Mouse (Mus musculus) layer of hippocampus, adult 2 months (tissue): Measurements from ENCODE around the gene Vmn1r220. TPM values are rescaled to one million over a fixed set of nuclear protein-coding genes. Genes with fewer than 3 reads are reported as not detected.
A peak's percentile ranks its signal among the peaks of the same experiment; 100 is the strongest.
"Not testable (repeated sequence)": the region's sequence is repeated elsewhere in the genome, so short reads cannot be mapped to it uniquely, and the experiment has no call there.

ENCODE experiments used
- DNase-seq, 2 experiments: peaks; one replicate each; pipeline ENCODE4 v3.0.0; 2022; ENCODE audit warnings: low spot score in 2 of 2
- H3K27ac ChIP-seq: fragments of 200-600 bp; 2 replicates; pipeline ENCODE4 v1.8.1; 2022
- H3K4me3 ChIP-seq: fragments of 200-600 bp; 2 replicates; pipeline ENCODE4 v1.8.1; 2022; ENCODE audit warnings: mild to moderate bottlenecking
- CTCF ChIP-seq: fragments of 200-600 bp; conservative IDR thresholded peaks from 2 replicates; pipeline ENCODE4 v1.8.1; 2022; ENCODE audit warnings: antibody characterized with exemption, mild to moderate bottlenecking, moderate library complexity
- long read RNA-seq, 2 experiments: library from polyadenylated mRNA; stranded (forward); transcript quantifications; one replicate each; pipeline ENCODE4 v2.0.0; 2021; ENCODE audit warnings: borderline mapping rate in 2 of 2
- total RNA-seq, 2 experiments: library from RNA; stranded (reverse); gene quantifications; 2 replicates each; pipeline ENCODE4 v1.2.3; 2021

Gene Vmn1r220
- total RNA-seq: not detected
- long read RNA-seq, experiment 1: 0 reads
- long read RNA-seq, experiment 2: 0 reads

GRCm38 (mm10) chr13:23187875-23188274, at the start of gene Vmn1r220:
TSS of gene Vmn1r220 (minus strand) at chr13:23187975.
- Histone ChIP-seq H3K4me3 (no peak within 1 kb of the TSS), H3K27ac (no peak within 1 kb of the TSS)
- no peak for DNase-seq
- TF ChIP-seq CTCF: no peak

DNA sequence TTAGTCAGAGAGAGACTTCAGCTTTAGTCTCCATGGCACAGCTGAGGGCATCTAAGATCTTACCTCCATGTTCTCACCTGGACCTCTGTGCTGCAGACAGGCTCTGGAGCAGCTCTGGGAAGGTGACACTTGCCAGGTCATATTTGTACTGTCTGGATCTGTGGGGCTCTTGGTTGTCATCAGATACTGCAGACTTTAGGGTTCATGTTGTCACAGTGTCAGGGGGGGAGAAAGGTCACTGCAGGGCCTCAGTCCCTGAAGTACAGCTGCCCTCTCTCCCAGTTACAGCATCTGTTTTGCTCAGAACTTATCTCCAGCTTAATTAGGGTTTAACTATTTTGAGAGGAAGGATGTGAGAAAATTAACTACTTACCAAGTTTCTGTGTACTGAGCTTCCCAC, 48.1 kb upstream of the Vmn1r220 start, which contains the start of gene Vmn1r222:
TSS of gene Vmn1r222 (minus strand) at position 101 of the 400 bp plus-strand sequence.
- H3K4me3 ChIP-seq, DNase-seq, H3K27ac ChIP-seq: not testable (repeated sequence)

DNA sequence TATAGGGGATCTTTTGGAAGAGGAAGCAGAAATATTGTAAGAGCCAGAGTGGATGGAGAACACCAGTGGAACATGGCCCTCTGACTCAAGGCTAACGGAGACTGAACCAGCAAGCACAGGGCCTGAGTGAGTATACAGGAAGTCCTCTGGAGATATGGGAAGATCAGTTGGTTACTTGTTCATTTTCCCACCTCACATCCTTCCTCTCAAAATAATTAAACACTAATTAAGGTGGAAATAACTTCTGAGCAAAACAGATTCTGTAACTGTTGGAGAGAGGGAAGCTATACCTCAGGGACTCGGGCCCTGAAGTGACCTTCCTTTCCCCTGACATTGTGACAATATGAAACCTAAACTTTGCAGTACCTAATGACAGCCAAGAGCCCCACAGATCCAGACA, 26.1 kb upstream of the Vmn1r220 start, which contains the start of gene Vmn1r221:
TSS of gene Vmn1r221 (plus strand) at position 301 of the 400 bp plus-strand sequence.
- H3K4me3 ChIP-seq, H3K27ac ChIP-seq, DNase-seq: not testable (repeated sequence)

DNA sequence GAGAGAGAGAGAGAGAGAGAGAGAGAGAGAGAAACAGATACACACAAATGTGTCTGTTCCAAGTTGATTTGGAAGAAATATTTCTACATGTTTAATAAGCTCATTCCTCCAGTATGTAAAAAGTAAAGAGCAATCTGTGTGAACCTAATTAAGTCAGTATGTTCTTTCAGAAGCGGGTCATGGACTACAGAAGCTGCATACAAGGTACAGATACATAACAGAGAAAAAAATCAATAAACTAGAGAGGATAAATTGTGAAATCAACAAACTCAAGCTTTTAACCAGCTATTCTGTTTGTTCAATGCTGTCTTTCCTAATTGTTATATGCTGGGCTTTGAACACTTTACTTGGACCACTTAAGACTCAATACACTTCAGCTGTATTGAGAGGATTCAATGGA, 16.1 kb upstream of the Vmn1r220 start:
- not testable (repeated sequence) for H3K4me3 ChIP-seq, DNase-seq, H3K27ac ChIP-seq

GRCm38 (mm10) chr13:23166471-23166870, 21.3 kb downstream of the Vmn1r220 start:
- not testable (repeated sequence) for H3K4me3 ChIP-seq, DNase-seq, H3K27ac ChIP-seq

- no peak for DNase-seq
- H3K27ac ChIP-seq: no peak within 1 kb of the TSS
- TF ChIP-seq CTCF: no peak
- H3K4me3 ChIP-seq: no peak within 1 kb of the TSS
These were observed 28.8 kb downstream of the Vmn1r220 start, which contains the start of gene Vmn1r219 for GRCm38 (mm10) chr13:23159012-23159411. TSS of gene Vmn1r219 (plus strand) at chr13:23159312.

- DNase-seq: no peak
- H3K4me3 ChIP-seq: no peak overlapping the region
- no peak overlapping the region for H3K27ac ChIP-seq
- no peak for TF ChIP-seq CTCF
These were observed 29.9 kb downstream of the Vmn1r220 start for GRCm38 (mm10) chr13:23157848-23158247.

GRCm38 (mm10) chr13:23138880-23139279, 48.9 kb downstream of the Vmn1r220 start:
- no peak for TF ChIP-seq CTCF
- no peak overlapping the region for H3K27ac ChIP-seq
- DNase-seq: peak; percentile 7 to 13
- no peak overlapping the region for H3K4me3 ChIP-seq

GRCm38 (mm10) chr13:23133501-23133900, 54.3 kb downstream of the Vmn1r220 start:
- no peak for DNase-seq
- Histone ChIP-seq H3K27ac (no peak overlapping the region), H3K4me3 (no peak overlapping the region)
- TF ChIP-seq CTCF: no peak

- H3K4me3 ChIP-seq: no peak within 1 kb of the TSS
- H3K27ac ChIP-seq: no peak within 1 kb of the TSS
- DNase-seq: no peak
- no peak for TF ChIP-seq CTCF
These were observed 54.7 kb downstream of the Vmn1r220 start, which contains the start of gene Vmn1r218 for GRCm38 (mm10) chr13:23133099-23133498. TSS of gene Vmn1r218 (plus strand) at chr13:23133155.

Other genes with a start within 250 kb of the Vmn1r220 start
- gene Vmn1r213, start 180.3 kb downstream of the Vmn1r220 start, total RNA-seq: not detected
- not detected for gene Vmn1r214, start 157.6 kb downstream of the Vmn1r220 start, total RNA-seq
- not detected for gene Vmn1r215, start 120.0 kb downstream of the Vmn1r220 start, total RNA-seq
- not detected for gene Vmn1r217, start 69.7 kb downstream of the Vmn1r220 start, total RNA-seq
- gene Vmn1r218, start 54.8 kb downstream of the Vmn1r220 start, total RNA-seq: not detected
- not detected for gene Vmn1r219, start 28.7 kb downstream of the Vmn1r220 start, total RNA-seq
- gene Vmn1r221, start 26.2 kb upstream of the Vmn1r220 start, total RNA-seq: not detected
- not detected for gene Vmn1r222, start 48.0 kb upstream of the Vmn1r220 start, total RNA-seq
- not detected for gene Vmn1r223, start 59.2 kb upstream of the Vmn1r220 start, total RNA-seq
- gene Zfp322a, start 181.2 kb upstream of the Vmn1r220 start, total RNA-seq: 10 to 100 TPM; 28.7 to 33.6 TPM
- gene Abt1, start 235.9 kb upstream of the Vmn1r220 start, total RNA-seq: 1 to 10 TPM; 7.8 to 9.7 TPM